In genomic region chr11:55974224-55974875, GRCm38 (mm10) we compare ENCODE assay signal across 11 mouse cellular contexts.
A peak's percentile ranks its signal among the peaks of the same experiment; 100 is the strongest.
DNase-seq lines count a peak whose midpoint lies in the region; ATAC-seq lines count a peak whose summit lies in the region.
"Had no signal": no experiment of that assay in that cellular context is flagged by ENCODE, and none has a peak within 500 bp of the region (broad histone marks: within the 10 kb centered on the region; RNA-seq: fewer than 3 reads in every experiment).

No protein-coding gene starts in this region.

- H3K4me1 ChIP-seq in neural tube, embryonic 11.5 days (ENCODE audit: control insufficient read depth, insufficient read depth, low read length): no peaks in the 10 kb centered on the region

- peak; percentile 74 for ATAC-seq in neural tube, embryonic 11.5 days (ENCODE audit: insufficient read depth, low FRiP score, low TSS enrichment)

- WGBS in neural tube, embryonic 11.5 days: 53% methylated on average over 10 of the region's 10 CpGs

- no peak overlapping the region for H3K27ac ChIP-seq in neural tube, embryonic 11.5 days (ENCODE audit: low read depth, low read length)

- no peak overlapping the region for H3K4me2 ChIP-seq in neural tube, embryonic 11.5 days (ENCODE audit: low read depth)

- H3K4me3 ChIP-seq in neural tube, embryonic 11.5 days (ENCODE audit: low read depth, low read length): no peak overlapping the region
- H3K4me3 ChIP-seq: erythroblast, embryonic 14.5 days had no signal

- H3K9me3 ChIP-seq in neural tube, embryonic 11.5 days (ENCODE audit: control insufficient read depth, low read length): no peaks in the 10 kb centered on the region

- peak; percentile 57 for DNase-seq in right cerebral cortex, adult 18-20 months
- DNase-seq in right cerebral cortex, postnatal 4 days: no peak
- DNase-seq in layer of hippocampus, adult 8-10 months (ENCODE audit: low spot score in 2 of 2): peak; percentile 51 to 54
- DNase-seq in neural tube, embryonic 11.5 days (ENCODE audit: low spot score): peak; percentile 63
- no peak for DNase-seq in adrenal gland, adult 18-20 months (ENCODE audit: low spot score in 2 of 2)
- no peak for DNase-seq in heart, adult 8-10 months (ENCODE audit: low spot score)
- DNase-seq in urinary bladder, postnatal 25 days (ENCODE audit: low spot score): no peak
- no peak for DNase-seq in liver
- DNase-seq: adrenal gland, postnatal 14 days; cerebellum, adult 9-10 months had no signal

- no peaks in the 10 kb centered on the region for H3K36me3 ChIP-seq in neural tube, embryonic 11.5 days (ENCODE audit: control insufficient read depth, insufficient read depth, low read length)

- H3K9ac ChIP-seq in neural tube, embryonic 11.5 days (ENCODE audit: low read length): no peak overlapping the region

- no peaks in the 10 kb centered on the region for H3K27me3 ChIP-seq in neural tube, embryonic 11.5 days (ENCODE audit: control insufficient read depth, insufficient read depth, low read length)

Comparison
In these comparisons a context has a peak if more than half of its experiments do, and no peak if none do; other contexts are left out.
1. DNase-seq: peak in right cerebral cortex, adult 18-20 months (single experiment), layer of hippocampus, adult 8-10 months (2 of 2) and neural tube, embryonic 11.5 days (single experiment); none in right cerebral cortex, postnatal 4 days (single experiment), adrenal gland, adult 18-20 months (0 of 2), heart, adult 8-10 months (single experiment), urinary bladder, postnatal 25 days (single experiment) and liver (single experiment).